Mouse (Mus musculus): ENCODE data around the gene Shank3. TPM values are rescaled to one million over a fixed set of nuclear protein-coding genes. Genes with fewer than 3 reads are reported as not detected.

Gene Shank3
- polyA plus RNA-seq, 1 experiment from 2014 or later, result 2.0 TPM

- Histone ChIP-seq H3K27me3 (replicated peaks; ENCODE audit: control insufficient read depth, insufficient read depth, low read length) (no peaks in the 10 kb centered on the region), H3K4me1 (ENCODE audit: control insufficient read depth, insufficient read depth, low read length) (no peaks in the 10 kb centered on the region), H3K9me3 (ENCODE audit: control insufficient read depth, low read length) (no peaks in the 10 kb centered on the region), H3K9ac (ENCODE audit: low read depth, low read length) (no peak overlapping the region), H3K4me3 (ENCODE audit: low read depth, low read length) (no peak overlapping the region), H3K27ac (replicated peaks; ENCODE audit: low read depth, low read length) (no peak overlapping the region), H3K4me2 (ENCODE audit: low read depth, low read length) (no peak overlapping the region), H3K36me3 (ENCODE audit: control insufficient read depth, insufficient read depth, low read length) (no peaks in the 10 kb centered on the region)
- WGBS, result 71% methylated on average over 12 of the region's 12 CpGs
- no peak for ATAC-seq (ENCODE audit: low read depth)
- DNase-seq (ENCODE audit: low spot score), result no peak
These were observed 11.2 kb upstream of the Shank3 start for GRCm38 (mm10) chr15:89488182-89488581.

- H3K27me3 ChIP-seq (replicated peaks; ENCODE audit: control insufficient read depth, insufficient read depth, low read length), result no peaks in the 10 kb centered on the region
- H3K9ac ChIP-seq (ENCODE audit: low read depth, low read length), result no peak overlapping the region
- no peak overlapping the region for H3K4me2 ChIP-seq (ENCODE audit: low read depth, low read length)
- H3K9me3 ChIP-seq (ENCODE audit: control insufficient read depth, low read length), result no peaks in the 10 kb centered on the region
- DNase-seq (ENCODE audit: low spot score) (no peak), ATAC-seq (ENCODE audit: low read depth) (no peak)
- H3K36me3 ChIP-seq (ENCODE audit: control insufficient read depth, insufficient read depth, low read length), result no peaks in the 10 kb centered on the region
- no peaks in the 10 kb centered on the region for H3K4me1 ChIP-seq (ENCODE audit: control insufficient read depth, insufficient read depth, low read length)
- 48% methylated on average over 14 of the region's 14 CpGs for WGBS
- no peak overlapping the region for H3K4me3 ChIP-seq (ENCODE audit: low read depth, low read length)
- no peak overlapping the region for H3K27ac ChIP-seq (replicated peaks; ENCODE audit: low read depth, low read length)
These were observed 10.8 kb upstream of the Shank3 start for GRCm38 (mm10) chr15:89488611-89489117.

GRCm38 (mm10) chr15:89494970-89495369, 4.5 kb upstream of the Shank3 start:
- H3K4me2 ChIP-seq (ENCODE audit: low read depth, low read length), result no peak overlapping the region
- no peaks in the 10 kb centered on the region for H3K9me3 ChIP-seq (ENCODE audit: control insufficient read depth, low read length)
- H3K9ac ChIP-seq (ENCODE audit: low read depth, low read length), result no peak overlapping the region
- no peaks in the 10 kb centered on the region for H3K36me3 ChIP-seq (ENCODE audit: control insufficient read depth, insufficient read depth, low read length)
- H3K27me3 ChIP-seq (replicated peaks; ENCODE audit: control insufficient read depth, insufficient read depth, low read length), result peaks cover 17% of the 10 kb centered on the region; the same call in 1 of the 2 replicates
- peaks cover 7% of the 10 kb centered on the region for H3K4me1 ChIP-seq (ENCODE audit: control insufficient read depth, insufficient read depth, low read length)
- DNase-seq (ENCODE audit: low spot score) (no peak), ATAC-seq (ENCODE audit: low read depth) (no peak)
- H3K4me3 ChIP-seq (ENCODE audit: low read depth, low read length), result no peak overlapping the region
- WGBS, result 79% methylated on average over 4 of the region's 4 CpGs
- no peak overlapping the region for H3K27ac ChIP-seq (replicated peaks; ENCODE audit: low read depth, low read length)

- 48% methylated on average over 4 of the region's 4 CpGs for WGBS
- Histone ChIP-seq H3K9me3 (ENCODE audit: control insufficient read depth, low read length) (no peaks in the 10 kb centered on the region), H3K4me3 (ENCODE audit: low read depth, low read length) (no peak overlapping the region), H3K9ac (ENCODE audit: low read depth, low read length) (no peak overlapping the region), H3K27me3 (replicated peaks; ENCODE audit: control insufficient read depth, insufficient read depth, low read length) (peaks cover 22% of the 10 kb centered on the region; the same call in 1 of the 2 replicates), H3K36me3 (ENCODE audit: control insufficient read depth, insufficient read depth, low read length) (no peaks in the 10 kb centered on the region), H3K4me2 (ENCODE audit: low read depth, low read length) (no peak overlapping the region), H3K4me1 (ENCODE audit: control insufficient read depth, insufficient read depth, low read length) (peaks cover 15% of the 10 kb centered on the region), H3K27ac (replicated peaks; ENCODE audit: low read depth, low read length) (no peak overlapping the region)
- no peak for ATAC-seq (ENCODE audit: low read depth)
- DNase-seq (ENCODE audit: low spot score), result no peak
These were observed 3.3 kb upstream of the Shank3 start for GRCm38 (mm10) chr15:89496131-89496530.

- no peak for DNase-seq (ENCODE audit: low spot score)
- Histone ChIP-seq H3K27ac (replicated peaks; ENCODE audit: low read depth, low read length) (no peak overlapping the region), H3K4me2 (ENCODE audit: low read depth, low read length) (no peak overlapping the region), H3K36me3 (ENCODE audit: control insufficient read depth, insufficient read depth, low read length) (no peaks in the 10 kb centered on the region), H3K9me3 (ENCODE audit: control insufficient read depth, low read length) (no peaks in the 10 kb centered on the region), H3K4me3 (ENCODE audit: low read depth, low read length) (no peak overlapping the region), H3K27me3 (replicated peaks; ENCODE audit: control insufficient read depth, insufficient read depth, low read length) (peaks cover 22% of the 10 kb centered on the region; the same call in 1 of the 2 replicates), H3K4me1 (ENCODE audit: control insufficient read depth, insufficient read depth, low read length) (peaks cover 15% of the 10 kb centered on the region), H3K9ac (ENCODE audit: low read depth, low read length) (no peak overlapping the region)
- no peak for ATAC-seq (ENCODE audit: low read depth)
- 20% methylated on average over 2 of the region's 2 CpGs for WGBS
These were observed 2.6 kb upstream of the Shank3 start for GRCm38 (mm10) chr15:89496841-89497240.

- Histone ChIP-seq H3K9me3 (ENCODE audit: control insufficient read depth, low read length) (no peaks in the 10 kb centered on the region), H3K4me3 (ENCODE audit: low read depth, low read length) (peak overlapping the region; percentile 82), H3K27ac (replicated peaks; ENCODE audit: low read depth, low read length) (no peak overlapping the region), H3K4me1 (ENCODE audit: control insufficient read depth, insufficient read depth, low read length) (peaks cover 15% of the 10 kb centered on the region), H3K36me3 (ENCODE audit: control insufficient read depth, insufficient read depth, low read length) (no peaks in the 10 kb centered on the region), H3K27me3 (replicated peaks; ENCODE audit: control insufficient read depth, insufficient read depth, low read length) (peaks cover 22% of the 10 kb centered on the region; the same call in 1 of the 2 replicates), H3K4me2 (ENCODE audit: low read depth, low read length) (no peak overlapping the region), H3K9ac (ENCODE audit: low read depth, low read length) (no peak overlapping the region)
- DNase-seq (ENCODE audit: low spot score) (peak; percentile 52), ATAC-seq (ENCODE audit: low read depth) (no peak)
- WGBS, result 13% methylated on average over 4 of the region's 4 CpGs
These were observed 1.9 kb upstream of the Shank3 start for GRCm38 (mm10) chr15:89497391-89498048.

- DNase-seq (ENCODE audit: low spot score), result peak; percentile 56
- Histone ChIP-seq H3K36me3 (ENCODE audit: control insufficient read depth, insufficient read depth, low read length) (peaks cover 5% of the 10 kb centered on the region), H3K4me1 (ENCODE audit: control insufficient read depth, insufficient read depth, low read length) (peaks cover 15% of the 10 kb centered on the region), H3K4me2 (ENCODE audit: low read depth, low read length) (peak overlapping the region; percentile 95), H3K4me3 (ENCODE audit: low read depth, low read length) (peak overlapping the region; percentile 82), H3K9ac (ENCODE audit: low read depth, low read length) (peak overlapping the region; percentile 86), H3K27ac (replicated peaks; ENCODE audit: low read depth, low read length) (peak overlapping the region; percentile 30; the same call in 1 of the 2 replicates), H3K9me3 (ENCODE audit: control insufficient read depth, low read length) (no peaks in the 10 kb centered on the region), H3K27me3 (replicated peaks; ENCODE audit: control insufficient read depth, insufficient read depth, low read length) (peaks cover 22% of the 10 kb centered on the region; the same call in 1 of the 2 replicates)
- 4% methylated on average over 30 of the region's 41 CpGs for WGBS
- ATAC-seq (ENCODE audit: low read depth), result no peak
These were observed 1.1 kb upstream of the Shank3 start for GRCm38 (mm10) chr15:89498049-89498960.

- peak overlapping the region; percentile 68 for H3K27ac ChIP-seq (replicated peaks; ENCODE audit: low read depth, low read length)
- WGBS, result 0% methylated on average over 10 of the region's 60 CpGs
- peak overlapping the region; percentile 82 for H3K4me3 ChIP-seq (ENCODE audit: low read depth, low read length)
- peaks cover 22% of the 10 kb centered on the region; the same call in 1 of the 2 replicates for H3K27me3 ChIP-seq (replicated peaks; ENCODE audit: control insufficient read depth, insufficient read depth, low read length)
- DNase-seq (ENCODE audit: low spot score) (peak; percentile 79), ATAC-seq (ENCODE audit: low read depth) (peak; percentile 80)
- peaks cover 10% of the 10 kb centered on the region for H3K36me3 ChIP-seq (ENCODE audit: control insufficient read depth, insufficient read depth, low read length)
- H3K4me1 ChIP-seq (ENCODE audit: control insufficient read depth, insufficient read depth, low read length), result peaks cover 15% of the 10 kb centered on the region
- peak overlapping the region; percentile 86 for H3K9ac ChIP-seq (ENCODE audit: low read depth, low read length)
- peak overlapping the region; percentile 95 for H3K4me2 ChIP-seq (ENCODE audit: low read depth, low read length)
- no peaks in the 10 kb centered on the region for H3K9me3 ChIP-seq (ENCODE audit: control insufficient read depth, low read length)
These were observed 379 bp downstream of the Shank3 start for GRCm38 (mm10) chr15:89499784-89500220.
